Mouse (Mus musculus) lung, postnatal 4 days (tissue): ENCODE measurements around the gene Bloc1s2.
"Not testable (repeated sequence)": the region's sequence is repeated elsewhere in the genome, so short reads cannot be mapped to it uniquely, and the experiment has no call there.

Experiments
- DNase-seq, 2 experiments: peaks; one replicate each; pipeline ENCODE4 v3.0.0; 2021

Bloc1s2 gene

DNA sequence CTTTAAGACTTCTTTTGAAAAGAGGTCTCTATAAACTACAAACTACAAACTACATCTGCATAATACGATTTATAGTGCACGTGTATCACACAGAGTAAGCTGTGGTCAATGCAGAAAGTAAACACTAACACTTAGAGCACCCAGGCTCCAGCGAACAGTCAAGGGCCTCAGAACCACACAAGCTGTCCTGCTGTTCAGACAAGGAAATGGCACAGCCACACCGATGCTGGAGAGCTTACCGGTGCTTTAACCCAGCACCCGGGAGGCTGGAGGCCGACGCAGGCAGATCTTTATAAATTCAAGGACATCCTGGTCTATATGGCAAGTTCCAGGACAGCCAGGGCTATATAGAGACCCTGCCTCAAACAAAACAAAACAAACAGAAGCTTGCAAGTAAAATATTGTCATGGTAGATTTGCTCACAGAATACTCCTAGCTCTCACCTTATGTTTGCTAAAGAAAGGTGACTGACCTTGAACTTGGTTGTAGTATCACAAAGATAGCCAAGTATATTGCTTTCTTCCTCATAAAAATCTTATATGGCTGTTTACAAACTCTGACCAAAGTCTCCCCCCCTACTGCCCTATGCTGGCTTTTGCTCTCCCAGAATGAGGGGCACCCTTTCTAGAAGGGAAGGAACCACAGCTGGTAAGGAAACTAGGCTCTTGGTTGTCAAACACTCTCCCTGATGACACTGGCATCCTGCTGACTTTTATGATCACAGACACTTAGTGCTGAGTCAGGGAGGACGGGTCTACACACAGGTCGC is 18.3 kb downstream of the Bloc1s2 start:
- no peak for DNase-seq

GRCm38 (mm10) chr19:44121137-44121536 is 25.1 kb downstream of the Bloc1s2 start:
- DNase-seq, result no peak

DNA sequence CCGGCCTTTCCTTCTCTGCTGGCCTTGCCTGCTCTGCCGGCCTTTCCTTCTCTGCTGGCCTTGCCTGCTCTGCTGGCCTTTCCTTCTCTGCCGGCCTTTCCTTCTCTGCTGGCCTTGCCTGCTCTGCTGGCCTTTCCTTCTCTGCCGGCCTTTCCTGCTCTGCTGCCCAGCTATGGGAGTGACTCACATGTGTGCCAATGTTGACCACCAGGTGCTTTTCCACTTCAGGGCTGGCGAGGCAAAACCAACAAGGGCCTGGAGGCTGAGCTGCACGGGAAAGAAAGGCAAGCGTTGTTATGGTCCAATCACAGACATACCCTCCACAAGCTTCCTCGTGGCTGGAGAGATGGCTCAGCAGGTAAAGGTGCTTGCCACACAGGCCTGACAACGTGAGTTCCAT is 25.6 kb downstream of the Bloc1s2 start:
- not testable (repeated sequence) for DNase-seq

DNA sequence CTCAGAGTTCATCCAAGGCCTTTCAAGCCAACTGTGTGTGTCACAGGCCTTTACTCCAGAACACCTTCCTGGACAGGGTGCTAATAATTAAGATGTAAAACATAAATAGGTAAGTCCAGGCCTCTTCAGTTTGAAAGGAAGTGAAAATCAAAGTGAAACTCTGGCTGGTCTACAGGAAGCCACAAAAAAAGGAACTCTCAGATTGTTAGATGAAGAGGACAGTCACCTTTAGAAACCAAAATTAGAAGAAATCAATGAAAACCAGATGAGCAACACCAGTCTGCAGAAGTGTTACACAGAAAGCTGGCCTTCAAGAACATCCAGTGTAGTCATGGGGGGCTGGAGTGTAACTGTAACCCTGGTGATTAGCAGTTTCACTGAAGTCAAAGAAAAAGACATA is 28.5 kb downstream of the Bloc1s2 start:
- DNase-seq, result no peak

DNA sequence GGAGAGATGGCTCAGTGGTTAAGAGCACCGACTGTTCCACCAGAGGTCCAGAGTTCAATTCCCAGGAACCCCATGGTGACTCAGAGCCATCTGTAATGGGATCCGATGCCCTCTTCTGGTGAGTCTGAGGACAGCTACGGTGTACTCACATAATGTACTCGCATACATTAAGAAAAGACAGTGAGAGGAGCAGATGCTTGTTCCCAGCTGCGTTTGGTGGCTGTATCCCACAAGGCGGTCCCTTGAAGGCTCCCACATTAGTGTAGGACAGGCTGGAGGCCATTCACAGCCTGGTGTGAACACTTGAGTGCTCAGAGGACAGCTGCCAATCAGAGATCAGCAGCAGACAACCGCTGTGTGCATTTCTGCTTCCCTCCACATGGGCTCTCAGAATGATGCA is 34.5 kb downstream of the Bloc1s2 start:
- no peak for DNase-seq

- no peak for DNase-seq
These were observed 35.9 kb downstream of the Bloc1s2 start for GRCm38 (mm10) chr19:44110356-44110755.

DNA sequence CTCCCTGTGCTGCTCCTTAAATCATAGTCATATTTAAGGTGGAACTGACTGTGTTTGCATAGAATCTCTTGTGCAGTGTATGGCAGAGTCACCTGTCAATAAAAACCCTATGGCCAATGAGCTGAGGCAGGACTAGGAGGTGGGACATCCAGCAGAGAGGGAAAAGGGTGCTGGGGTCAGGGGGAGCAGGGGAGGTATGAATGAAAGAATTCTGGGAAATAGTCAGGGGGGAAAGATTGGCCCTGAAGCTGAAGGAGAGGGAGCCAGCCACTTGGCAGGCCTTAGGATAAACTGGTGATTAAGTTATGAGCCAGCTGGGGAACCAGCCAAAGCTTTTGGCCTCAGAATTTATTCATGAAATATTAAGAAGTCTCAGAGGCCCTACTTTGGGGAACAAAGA is 37.2 kb downstream of the Bloc1s2 start:
- peak; percentile 28 to 59 for DNase-seq

DNA sequence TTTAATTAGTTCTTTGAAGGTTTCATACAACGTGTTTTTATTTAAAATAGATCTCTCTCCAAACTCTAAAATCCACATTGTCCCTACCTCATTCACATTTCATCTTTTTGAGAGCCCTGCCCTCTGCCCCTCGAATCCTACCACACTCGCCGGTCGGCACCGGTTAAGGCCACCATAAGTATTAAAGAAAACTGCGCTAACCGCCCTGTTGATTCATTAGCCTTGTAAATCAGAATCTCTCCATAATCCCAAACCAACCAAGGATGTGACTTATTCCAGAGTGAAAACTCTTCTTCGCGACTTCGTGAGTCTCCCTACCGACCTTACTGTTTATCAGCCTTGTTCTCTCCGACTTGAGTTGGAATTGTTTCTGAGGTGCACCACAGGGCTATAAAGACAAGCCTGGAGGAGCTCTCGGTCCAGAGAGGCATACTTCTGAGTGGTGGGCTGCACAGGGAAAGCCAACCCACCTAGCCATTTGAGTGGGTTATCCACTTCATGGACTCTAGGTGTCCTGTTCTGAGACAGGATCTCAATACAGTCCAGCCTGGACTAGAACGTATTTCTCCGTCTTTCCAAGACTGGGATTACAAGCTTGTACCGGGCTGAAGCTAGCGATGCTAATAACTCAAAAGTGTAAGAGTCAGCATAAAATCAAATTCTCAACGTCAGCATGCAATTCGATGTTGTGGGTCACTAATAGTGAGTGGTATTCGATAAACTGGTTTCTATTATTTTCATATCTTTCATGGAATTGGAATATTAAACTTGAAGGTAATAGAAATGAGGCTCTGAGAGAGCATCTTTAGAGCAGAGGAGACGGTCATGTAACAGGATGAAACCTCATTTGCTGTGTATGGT is 38.4 kb downstream of the Bloc1s2 start:
- no peak for DNase-seq

- DNase-seq, result peak; percentile 97
These were observed 39.2 kb downstream of the Bloc1s2 start, which contains the start of gene Chuk for GRCm38 (mm10) chr19:44106831-44107660. Gene Chuk, minus strand, starts transcription at chr19:44107480.

DNA sequence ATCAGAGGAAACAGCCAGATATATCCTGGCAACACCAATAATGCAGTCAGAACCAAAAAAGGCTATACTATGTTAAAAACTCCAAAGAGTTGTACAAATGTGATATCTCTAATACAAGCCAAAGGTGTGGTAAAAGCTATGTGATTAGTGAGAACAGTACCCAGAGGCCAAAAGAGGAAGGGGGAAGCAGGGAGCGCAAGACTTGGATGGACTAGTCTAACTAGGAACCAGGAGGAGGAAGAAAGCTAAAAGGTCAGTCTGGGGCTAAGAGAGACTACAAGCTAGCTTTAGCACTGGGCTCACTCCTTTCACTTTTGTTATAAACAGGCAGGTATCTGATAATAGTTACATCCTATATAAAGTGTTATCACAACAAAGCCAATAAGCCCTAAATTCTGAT is 41.9 kb downstream of the Bloc1s2 start:
- DNase-seq, result no peak

- peak in 1 of 2 experiments; percentile 18 for DNase-seq
These were observed 43.2 kb downstream of the Bloc1s2 start for GRCm38 (mm10) chr19:44103001-44103400.

DNA sequence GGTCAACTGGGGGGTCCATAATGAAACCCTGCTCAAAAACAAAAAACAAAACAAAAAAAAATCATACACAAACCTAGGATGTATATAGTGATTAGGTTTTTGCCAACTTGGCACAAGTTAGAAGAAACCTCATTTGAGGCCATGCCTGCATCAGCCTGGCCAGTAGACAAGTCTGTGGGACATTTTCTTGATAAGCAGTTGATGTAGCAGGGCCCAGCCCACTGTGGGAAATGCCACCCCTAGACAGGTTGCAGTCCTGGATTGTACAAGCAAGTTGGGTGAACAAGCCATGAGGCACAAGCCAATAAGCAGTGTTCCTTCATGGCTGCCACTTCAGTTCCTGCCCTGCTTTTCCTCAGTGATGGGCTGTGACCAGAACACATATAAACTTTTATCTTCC is 45.4 kb downstream of the Bloc1s2 start:
- no peak for DNase-seq
